Mouse (Mus musculus): ENCODE data around the gene Dock2.

GRCm38 (mm10) chr11:34337907-34338306 lies 445.8 kb downstream of the Dock2 start:
- no peak for TF ChIP-seq SIN3A (IDR thresholded peaks at IDR 0.05; ENCODE audit: low read length)
- no peak for TF ChIP-seq CHD2 (IDR thresholded peaks at IDR 0.05; ENCODE audit: low read length)
- TF ChIP-seq EP300 (IDR thresholded peaks at IDR 0.05; ENCODE audit: low read length) = no peak
- TF ChIP-seq CTCF (conservative IDR thresholded peaks at IDR 0.05 in 1 of 2, IDR thresholded peaks at IDR 0.05 in 1 of 2; ENCODE audit: low read depth in 2 of 2, low read length in 2 of 2) = peak; percentile 59 to 61
- TF ChIP-seq RAD21 (IDR thresholded peaks at IDR 0.05; ENCODE audit: low read depth, low read length) = peak; percentile 27
- TF ChIP-seq MAFK (IDR thresholded peaks at IDR 0.05; ENCODE audit: insufficient replicate concordance, low read length) = no peak
- no peak for TF ChIP-seq POLR2A (IDR thresholded peaks at IDR 0.05; ENCODE audit: low read depth, low read length)
- no peak for TF ChIP-seq SMC3 (IDR thresholded peaks at IDR 0.05; ENCODE audit: low read depth, low read length)
- TF ChIP-seq NRF1 (IDR thresholded peaks at IDR 0.05; ENCODE audit: low read depth, low read length) = no peak
- TF ChIP-seq ZNF384 (IDR thresholded peaks at IDR 0.05; ENCODE audit: low read depth, low read length) = no peak
